Mouse (Mus musculus) right cerebral cortex, postnatal 4 days (tissue): ENCODE data around the gene Daam1.

Experiments used
- DNase-seq: peaks from one replicate; pipeline ENCODE4 v3.0.0-alpha.2; 2022

Gene Daam1

GRCm38 (mm10) chr12:71901211-71901610, 70.3 kb downstream of the Daam1 start:
- DNase-seq = no peak

GRCm38 (mm10) chr12:71901859-71902258, 71.0 kb downstream of the Daam1 start:
- no peak for DNase-seq

- no peak for DNase-seq
Measured at GRCm38 (mm10) chr12:71902317-71902716, 71.4 kb downstream of the Daam1 start.

GRCm38 (mm10) chr12:71903218-71903617, 72.3 kb downstream of the Daam1 start:
- no peak for DNase-seq

GRCm38 (mm10) chr12:71904310-71904709, 73.4 kb downstream of the Daam1 start:
- no peak for DNase-seq

GRCm38 (mm10) chr12:71904926-71905325, 74.0 kb downstream of the Daam1 start:
- no peak for DNase-seq

GRCm38 (mm10) chr12:71905640-71906320, 74.9 kb downstream of the Daam1 start:
- DNase-seq = no peak

GRCm38 (mm10) chr12:71906582-71907267, 75.8 kb downstream of the Daam1 start:
- DNase-seq = no peak

GRCm38 (mm10) chr12:71908984-71909383, 78.1 kb downstream of the Daam1 start:
- DNase-seq = no peak

GRCm38 (mm10) chr12:71910246-71910645, 79.4 kb downstream of the Daam1 start:
- DNase-seq = no peak

GRCm38 (mm10) chr12:71912262-71912661, 81.4 kb downstream of the Daam1 start:
- no peak for DNase-seq

GRCm38 (mm10) chr12:71919156-71919555, 88.3 kb downstream of the Daam1 start:
- DNase-seq = no peak

GRCm38 (mm10) chr12:71919962-71920361, 89.1 kb downstream of the Daam1 start:
- DNase-seq = no peak

- DNase-seq = no peak
Measured at GRCm38 (mm10) chr12:71922827-71923381, 92.0 kb downstream of the Daam1 start.

- no peak for DNase-seq
Measured at GRCm38 (mm10) chr12:71924978-71925529, 94.2 kb downstream of the Daam1 start.

- no peak for DNase-seq
Measured at GRCm38 (mm10) chr12:71925990-71926700, 95.3 kb downstream of the Daam1 start.

- DNase-seq = no peak
Measured at GRCm38 (mm10) chr12:71928092-71928491, 97.2 kb downstream of the Daam1 start.

GRCm38 (mm10) chr12:71929876-71930275, 99.0 kb downstream of the Daam1 start:
- DNase-seq = no peak

- DNase-seq = no peak
Measured at GRCm38 (mm10) chr12:71932433-71933386, 101.8 kb downstream of the Daam1 start.

- no peak for DNase-seq
Measured at GRCm38 (mm10) chr12:71933989-71934645, 103.2 kb downstream of the Daam1 start.

GRCm38 (mm10) chr12:71936636-71937035, 105.8 kb downstream of the Daam1 start:
- no peak for DNase-seq
